Mouse (Mus musculus): ENCODE measurements at regions not wholly inside any gene's neighbourhood (a gene's known extent, or its start where the extent isn't known, plus 50 kb on each side); places are given as distances from the start of the nearest gene placed in this dataset.

GRCm38 (mm10) chr14:62173835-62174530 lies 118.4 kb upstream of the Rnaseh2b start:
- DNase-seq (ENCODE audit: extremely low spot score, low spot score), result no peak

DNA sequence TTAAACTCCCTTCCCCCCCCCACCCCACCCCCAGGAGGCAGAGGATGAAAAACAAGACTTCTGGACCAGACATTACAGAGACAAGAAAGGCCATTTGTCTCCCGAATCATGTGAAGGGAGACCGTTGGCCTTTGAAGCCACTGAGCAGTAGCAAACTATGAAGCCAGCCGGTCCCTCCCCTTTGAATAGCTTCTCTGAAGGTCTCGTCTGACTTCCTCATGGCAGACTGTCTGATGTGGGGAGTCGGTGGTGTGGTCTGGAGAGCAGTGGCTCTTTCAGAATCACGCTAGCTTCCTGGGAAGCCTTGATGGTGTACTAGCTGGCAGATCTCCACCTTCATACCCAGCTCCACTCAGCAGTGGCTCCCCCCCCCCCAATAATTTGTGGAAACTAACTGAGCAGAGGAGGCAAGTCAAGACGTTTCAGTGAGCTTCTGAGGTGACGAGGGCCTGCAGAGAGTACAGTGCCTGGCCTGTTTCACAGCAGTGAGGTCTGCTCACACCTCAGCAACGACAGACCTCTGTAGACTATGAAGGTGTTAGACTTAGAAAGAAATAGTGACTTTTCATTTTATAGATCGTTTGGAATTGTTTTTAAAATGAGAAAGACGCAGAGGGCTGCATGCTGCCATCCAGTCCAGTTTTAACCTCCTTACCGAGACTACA lies 116.9 kb upstream of the Rnaseh2b start:
- no peak for DNase-seq (ENCODE audit: extremely low spot score, low spot score)

- no peak for DNase-seq (ENCODE audit: extremely low spot score, low spot score)
Observed at GRCm38 (mm10) chr14:62177509-62177908, 114.9 kb upstream of the Rnaseh2b start.

- DNase-seq (ENCODE audit: extremely low spot score, low spot score), result no peak
Observed at GRCm38 (mm10) chr14:62187360-62187759, 105.0 kb upstream of the Rnaseh2b start.

DNA sequence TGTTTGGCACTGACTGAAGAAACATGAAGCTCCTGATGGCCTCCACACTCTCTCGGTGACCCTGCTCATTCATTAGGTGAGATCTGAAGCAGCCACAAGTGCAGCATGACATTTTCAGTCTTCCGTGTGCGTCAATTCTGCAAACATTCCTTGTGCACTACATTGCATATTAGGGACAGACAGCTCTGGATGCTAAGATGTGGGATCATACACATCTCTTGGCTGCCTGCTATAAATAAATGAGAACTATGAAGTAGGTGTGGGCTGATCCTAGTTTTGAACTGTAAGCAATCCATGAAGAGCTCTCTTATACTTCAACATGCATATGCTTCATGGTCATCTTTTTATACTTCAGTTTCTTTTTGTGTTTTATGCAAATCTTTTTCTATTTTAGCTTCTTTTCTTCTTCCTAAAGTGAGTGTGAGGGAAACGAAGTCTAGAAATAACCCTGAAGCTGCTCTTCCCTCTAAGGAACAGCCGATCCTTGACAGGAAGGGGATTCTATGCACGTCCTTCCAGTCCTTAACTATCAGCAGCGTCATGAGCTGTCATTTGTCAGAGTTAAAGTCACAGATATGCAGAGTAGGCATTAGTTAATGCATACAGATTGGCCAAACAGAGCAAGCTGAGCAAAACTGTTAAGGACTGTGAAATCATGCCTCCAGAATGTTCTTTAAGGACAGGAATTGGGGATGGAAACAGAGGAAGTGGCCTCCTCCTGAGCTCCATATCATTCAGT lies 104.1 kb upstream of the Rnaseh2b start:
- no peak for DNase-seq (ENCODE audit: extremely low spot score, low spot score)

DNA sequence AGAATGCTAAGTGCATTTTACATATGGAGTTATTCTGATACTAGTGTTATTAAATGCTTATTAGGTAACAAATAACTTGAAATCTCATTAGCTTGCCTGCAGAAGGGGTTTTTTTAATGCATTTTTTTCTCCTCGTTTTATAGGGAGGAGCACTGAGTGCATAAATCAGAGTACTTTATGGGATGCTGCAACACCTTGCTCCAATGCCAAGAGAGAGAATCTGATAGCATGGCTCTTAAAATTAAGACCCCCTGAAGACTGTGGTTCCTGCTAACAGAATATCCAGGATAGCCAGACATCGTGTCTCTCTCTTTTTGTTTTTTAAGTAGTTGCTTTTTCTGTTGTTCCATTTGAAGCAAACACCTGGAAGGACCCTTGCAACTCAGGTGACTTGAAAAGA lies 100.8 kb upstream of the Rnaseh2b start:
- no peak for DNase-seq (ENCODE audit: extremely low spot score, low spot score)

DNA sequence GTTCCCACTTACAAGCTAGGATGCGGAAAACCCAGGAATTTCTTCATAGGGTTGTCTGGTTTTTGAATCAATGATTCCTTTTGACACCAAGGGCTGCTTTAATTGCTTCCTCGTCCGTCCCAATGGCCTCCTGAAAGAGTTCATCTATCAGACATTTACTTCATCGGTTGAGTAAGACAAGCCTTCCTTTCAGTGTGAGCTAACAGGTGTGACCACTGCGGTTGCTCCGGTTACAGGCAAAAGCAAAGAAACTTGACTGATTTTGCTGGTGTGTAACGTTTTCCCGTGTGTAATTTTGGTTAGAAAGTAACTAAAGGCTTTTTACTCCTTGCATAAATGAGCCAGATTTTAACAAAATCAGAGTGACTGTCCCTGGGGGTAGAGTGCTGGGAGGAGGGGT lies 99.6 kb upstream of the Rnaseh2b start:
- no peak for DNase-seq (ENCODE audit: extremely low spot score, low spot score)

DNA sequence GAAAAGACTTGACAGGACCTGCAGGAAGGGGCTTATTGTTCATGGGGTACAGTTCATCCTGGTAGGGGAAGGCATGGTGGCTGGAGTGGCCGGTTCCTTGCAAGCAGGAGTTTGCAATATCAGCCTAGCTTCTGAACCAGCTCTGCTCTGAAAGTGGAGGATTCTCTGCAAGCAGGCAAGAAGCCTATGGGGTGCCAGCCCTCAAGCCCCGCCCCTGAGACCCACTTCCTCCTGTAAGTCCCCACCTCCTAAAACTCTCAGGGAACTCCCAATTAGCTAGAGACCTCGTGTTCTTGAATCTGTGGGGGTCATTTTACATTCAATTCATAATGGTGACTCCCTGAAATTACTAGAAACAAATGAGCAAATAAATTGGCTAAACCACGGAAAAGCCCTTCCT lies 99.0 kb upstream of the Rnaseh2b start:
- no peak for DNase-seq (ENCODE audit: extremely low spot score, low spot score)

- DNase-seq (ENCODE audit: extremely low spot score, low spot score), result no peak
Observed at GRCm38 (mm10) chr14:62196776-62197175, 95.6 kb upstream of the Rnaseh2b start.

- DNase-seq (ENCODE audit: extremely low spot score, low spot score), result no peak
Observed at GRCm38 (mm10) chr14:62198476-62199190, 93.8 kb upstream of the Rnaseh2b start.

- no peak for DNase-seq (ENCODE audit: extremely low spot score, low spot score)
Observed at GRCm38 (mm10) chr14:62215071-62215470, 77.3 kb upstream of the Rnaseh2b start.

- no peak for DNase-seq (ENCODE audit: extremely low spot score, low spot score)
Observed at GRCm38 (mm10) chr14:62216995-62217394, 75.4 kb upstream of the Rnaseh2b start.

DNA sequence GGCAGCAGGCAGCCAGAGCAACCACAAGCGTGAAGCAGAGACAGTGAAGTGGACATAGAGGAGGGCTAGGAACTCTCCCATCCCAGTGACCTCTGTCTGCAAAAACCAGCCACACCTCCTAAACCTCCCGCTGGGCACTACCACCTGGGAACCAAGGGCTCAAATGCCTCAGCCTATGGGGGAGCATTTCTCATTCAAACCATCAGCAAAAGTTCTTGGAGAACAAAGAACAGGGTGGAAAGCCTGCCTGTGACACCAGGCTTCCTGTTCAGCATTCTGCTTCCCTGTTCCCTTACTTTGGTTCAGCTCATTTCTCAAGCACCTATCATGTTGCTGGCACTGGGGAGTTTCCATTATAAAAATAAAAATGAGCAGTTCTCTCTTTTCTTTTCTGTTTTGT lies 74.4 kb upstream of the Rnaseh2b start:
- DNase-seq (ENCODE audit: extremely low spot score, low spot score), result no peak

DNA sequence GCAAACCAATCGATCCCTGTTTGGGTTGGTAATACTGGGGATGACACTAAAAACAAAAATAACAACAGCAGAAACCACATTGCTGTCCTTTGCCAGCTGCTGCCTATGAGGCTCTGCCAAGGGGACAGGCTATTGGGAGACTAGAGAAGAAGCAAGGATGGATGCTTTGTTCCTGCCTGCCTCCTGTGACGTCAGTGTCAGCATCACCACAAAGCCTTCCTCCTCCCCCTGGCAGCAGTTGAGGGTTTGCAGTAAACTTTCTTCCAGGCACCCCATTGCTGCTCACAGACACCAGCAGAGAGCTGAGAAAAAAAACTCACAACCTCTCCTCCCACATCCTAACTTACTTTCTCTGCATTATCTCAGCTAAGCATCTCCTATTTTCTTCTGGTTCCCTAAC lies 73.7 kb upstream of the Rnaseh2b start:
- DNase-seq (ENCODE audit: extremely low spot score, low spot score), result no peak

DNA sequence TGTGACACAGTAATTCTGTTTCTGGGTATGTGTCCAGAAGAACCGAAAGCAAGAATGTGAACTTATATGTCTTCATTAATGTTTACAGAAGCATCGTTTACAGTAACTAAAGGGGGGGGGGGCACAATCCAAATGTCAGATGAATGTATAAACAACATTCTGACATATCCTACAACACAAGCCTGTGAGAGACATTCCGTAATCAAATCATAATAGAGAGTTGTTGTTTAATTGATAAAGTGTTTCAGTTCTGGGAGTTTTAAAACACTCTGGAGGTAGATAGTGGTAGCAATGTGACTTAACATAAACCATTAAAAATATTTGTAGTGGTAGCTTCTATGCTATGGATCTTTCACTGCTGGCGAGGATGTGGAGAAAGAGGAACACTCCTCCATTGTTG lies 71.6 kb upstream of the Rnaseh2b start:
- DNase-seq (ENCODE audit: extremely low spot score, low spot score), result no peak

Data from neural tube, embryonic 10.5 days (tissue).